Mouse (Mus musculus) right cerebral cortex, adult 2 months (tissue): ENCODE data around the gene Plcl1.

Experiments used
- DNase-seq, 2 experiments: peaks; one replicate each; pipeline ENCODE4 v3.0.0; 2021 to 2022; ENCODE audit warnings: low spot score in 2 of 2

Gene Plcl1

GRCm38 (mm10) chr1:55405272-55406022, at the start of gene Plcl1:
TSS of gene Plcl1 (plus strand) at chr1:55405921.
- DNase-seq: peak; percentile 97 to 98

- no peak for DNase-seq
These were observed 43.1 kb upstream of the Plcl1 start for GRCm38 (mm10) chr1:55362634-55363033.

- DNase-seq: peak; percentile 27 to 32
These were observed 42.6 kb upstream of the Plcl1 start, which contains the start of gene Boll for GRCm38 (mm10) chr1:55363044-55363565. TSS of gene Boll (minus strand) at chr1:55363469.

- no peak for DNase-seq
These were observed 42.1 kb upstream of the Plcl1 start for GRCm38 (mm10) chr1:55363586-55363985.

GRCm38 (mm10) chr1:55372626-55373025, 33.1 kb upstream of the Plcl1 start:
- no peak for DNase-seq

GRCm38 (mm10) chr1:55380527-55380926, 25.2 kb upstream of the Plcl1 start:
- DNase-seq: no peak

GRCm38 (mm10) chr1:55383114-55383773, 22.5 kb upstream of the Plcl1 start:
- peak; percentile 84 to 89 for DNase-seq

GRCm38 (mm10) chr1:55399891-55400290, 5.8 kb upstream of the Plcl1 start:
- DNase-seq: peak; percentile 48 to 65

- peak; percentile 81 to 85 for DNase-seq
These were observed 1.3 kb upstream of the Plcl1 start for GRCm38 (mm10) chr1:55404439-55404838.

GRCm38 (mm10) chr1:55406023-55406413, 297 bp downstream of the Plcl1 start:
- DNase-seq: peak; percentile 69 to 77

- DNase-seq: peak; percentile 30 to 39
These were observed 1.0 kb downstream of the Plcl1 start for GRCm38 (mm10) chr1:55406531-55407375.

- DNase-seq: no peak
These were observed 4.9 kb downstream of the Plcl1 start for GRCm38 (mm10) chr1:55410670-55411069.

- no peak for DNase-seq
These were observed 5.4 kb downstream of the Plcl1 start for GRCm38 (mm10) chr1:55411079-55411478.

- DNase-seq: no peak
These were observed 6.8 kb downstream of the Plcl1 start for GRCm38 (mm10) chr1:55412569-55412968.

GRCm38 (mm10) chr1:55413534-55413933, 7.8 kb downstream of the Plcl1 start:
- no peak for DNase-seq

- DNase-seq: no peak
These were observed 13.2 kb downstream of the Plcl1 start for GRCm38 (mm10) chr1:55418968-55419367.

GRCm38 (mm10) chr1:55427607-55428006, 21.9 kb downstream of the Plcl1 start:
- no peak for DNase-seq

GRCm38 (mm10) chr1:55429051-55429450, 23.3 kb downstream of the Plcl1 start:
- DNase-seq: no peak

GRCm38 (mm10) chr1:55429708-55430107, 24.0 kb downstream of the Plcl1 start:
- no peak for DNase-seq

GRCm38 (mm10) chr1:55430587-55430986, 24.9 kb downstream of the Plcl1 start:
- no peak for DNase-seq

- DNase-seq: no peak
These were observed 30.9 kb downstream of the Plcl1 start for GRCm38 (mm10) chr1:55436589-55436988.

GRCm38 (mm10) chr1:55437095-55437494, 31.4 kb downstream of the Plcl1 start:
- DNase-seq: no peak
